Mouse (Mus musculus) lung, adult 2 months (tissue): ENCODE data around the gene Smc1a.

ENCODE experiments used
- CTCF ChIP-seq: fragments of 200-500 bp; IDR thresholded peaks from 2 replicates; pipeline ENCODE4 v1.5.1; 2011; ENCODE audit warnings: mild to moderate bottlenecking, low read length, control low read depth; ENCODE audit not compliant: insufficient read depth
- POLR2A ChIP-seq: fragments of 200-500 bp; IDR thresholded peaks from 2 replicates; pipeline ENCODE4 v1.6.1; 2011; ENCODE audit warnings: low read depth, mild to moderate bottlenecking, control low read depth, low read length, borderline replicate concordance; ENCODE audit errors: extremely low read depth

DNA sequence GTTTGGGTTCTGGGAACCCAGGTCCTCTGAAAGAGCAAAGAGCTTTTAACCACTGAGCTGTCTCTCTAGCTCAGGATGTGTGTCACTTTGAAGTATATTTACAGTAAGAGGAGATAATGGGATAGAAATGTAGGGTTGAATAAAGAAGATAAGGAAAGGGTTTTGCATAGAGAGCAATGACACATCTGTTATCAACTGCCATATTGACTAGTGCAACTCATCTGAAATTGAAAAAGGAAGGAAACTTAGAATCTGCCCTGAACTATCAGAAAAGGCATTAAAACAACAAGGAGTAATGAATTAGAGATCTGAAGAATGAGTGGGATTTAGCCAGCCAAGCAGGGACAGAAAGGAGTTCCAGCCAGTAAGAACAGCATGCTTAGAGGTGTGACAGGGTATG lies 23.6 kb downstream of the Smc1a start:
- TF ChIP-seq CTCF: no peak
- no peak for TF ChIP-seq POLR2A
